Mouse (Mus musculus) heart, postnatal 0 days (tissue): ENCODE results near the gene Kat6b.

Experiments
- CTCF ChIP-seq: IDR thresholded peaks from 2 replicates; pipeline ENCODE4 v1.5.1; 2016; ENCODE audit warnings: antibody characterized with exemption, control low read depth, low read depth
- EP300 ChIP-seq: IDR thresholded peaks from 2 replicates; pipeline ENCODE4 v1.6.1; 2016; ENCODE audit warnings: antibody characterized with exemption, low read depth

DNA sequence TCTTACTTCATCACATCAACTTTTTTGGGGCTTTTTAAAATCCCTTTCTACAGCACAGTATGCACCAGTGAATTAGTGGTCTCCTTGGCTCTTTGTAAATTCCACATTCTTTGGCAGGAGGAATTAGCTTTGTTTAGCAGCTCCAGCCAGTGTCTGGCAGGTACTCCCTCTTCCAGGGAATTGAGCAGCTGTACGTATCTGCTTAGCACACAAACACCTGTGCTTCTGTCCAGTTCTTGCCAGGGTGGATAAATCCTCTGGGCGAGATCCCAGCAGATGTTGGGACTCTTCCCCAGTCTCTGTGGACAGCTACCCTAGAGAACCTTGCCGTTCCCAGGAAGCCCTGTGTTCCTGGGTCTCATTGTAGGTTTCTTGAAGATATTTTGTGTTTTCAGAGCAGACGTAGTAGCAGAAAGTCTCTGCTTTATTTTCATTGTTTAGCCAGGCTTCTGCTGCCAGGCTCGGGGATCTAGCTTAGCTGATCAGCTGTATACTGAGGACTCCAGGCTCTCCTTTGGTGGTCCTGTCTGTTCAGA is 150.5 kb downstream of the Kat6b start:
- TF ChIP-seq CTCF (no peak), EP300 (no peak)
